Mouse (Mus musculus) v-Abl transformed pro-B cells (cell line): ENCODE data around the gene Prx.

Experiments
- in situ Hi-C, 2 experiments: fragments of 400-800 bp; cut with MboI; formaldehyde crosslinking; loops; one replicate each; pipeline ENCODE4 v1.15.1; 2025; ENCODE audit not compliant: unreplicated experiment in 2 of 2

The Prx gene

DNA sequence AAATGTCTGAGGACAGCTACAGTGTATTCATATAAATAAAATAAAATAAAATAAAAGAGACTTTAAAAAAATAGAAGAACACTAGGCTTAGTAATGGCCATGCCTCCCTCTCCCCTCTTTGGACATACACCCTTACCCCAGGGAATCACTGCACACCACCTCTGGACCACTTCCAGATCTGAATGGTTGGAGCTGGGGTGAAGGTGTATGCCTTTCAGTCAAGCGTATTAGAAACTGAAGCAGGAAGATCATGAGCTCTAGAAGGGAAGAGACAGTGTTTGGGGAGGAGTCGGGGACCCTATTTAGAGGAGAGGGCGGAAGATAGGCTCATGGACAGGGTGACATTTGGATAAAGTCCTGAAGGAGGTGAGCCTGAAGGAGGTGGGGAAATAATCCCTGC lies 18.6 kb upstream of the Prx start:
- in situ Hi-C loops, result no loop called here

DNA sequence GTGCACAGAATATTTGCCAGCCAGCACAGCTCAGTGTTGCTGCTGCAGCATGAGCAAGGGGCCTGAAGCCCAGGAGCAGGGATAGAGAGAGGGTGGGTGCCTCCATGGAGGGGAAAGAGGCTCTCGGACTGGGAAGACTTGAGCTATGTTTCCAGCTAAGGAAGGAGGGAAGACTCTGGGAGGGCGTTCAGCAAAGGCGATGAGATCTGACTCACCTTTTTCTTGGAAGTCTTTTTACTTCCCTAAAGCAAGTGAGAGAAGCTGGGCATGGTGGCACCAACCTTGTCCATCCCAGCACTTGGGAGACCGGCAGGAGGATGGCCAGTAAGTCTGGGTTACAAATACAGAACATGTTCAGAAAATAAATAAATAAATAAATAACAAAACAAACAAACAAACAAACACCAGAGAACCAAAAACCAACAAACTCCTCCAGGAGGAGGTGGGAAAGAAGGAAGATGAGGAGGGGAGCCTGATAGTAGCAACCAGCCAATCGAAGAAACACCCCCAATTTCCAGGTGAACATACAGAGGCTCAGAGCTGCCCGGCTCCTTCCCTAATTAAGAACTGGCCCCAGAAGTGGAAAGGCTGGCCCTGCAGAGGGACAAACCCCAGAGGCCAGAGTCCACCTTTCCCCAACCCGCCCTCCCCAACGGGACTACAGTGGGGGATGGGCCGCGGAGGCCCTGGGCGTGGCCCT lies 18.0 kb upstream of the Prx start:
- in situ Hi-C loops, result no loop called here

DNA sequence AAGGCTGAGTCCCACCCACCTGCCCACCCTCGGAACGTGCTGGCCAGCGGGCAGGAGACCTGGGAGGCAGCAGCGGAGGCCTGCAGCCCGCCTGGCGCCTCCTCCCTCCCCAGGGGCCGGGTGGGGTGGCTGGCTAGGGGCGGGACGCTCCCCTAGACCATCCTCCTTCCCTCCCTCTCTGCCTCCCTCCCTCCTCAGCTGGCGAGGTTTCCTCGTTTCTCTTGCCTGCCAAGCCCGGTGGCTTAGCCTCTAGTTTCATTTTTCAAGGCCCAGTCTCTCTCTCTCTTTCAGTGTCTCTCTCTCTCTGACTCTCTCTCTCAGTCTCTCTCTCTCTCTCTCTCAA lies 17.5 kb upstream of the Prx start:
- in situ Hi-C loops, result no loop called here

DNA sequence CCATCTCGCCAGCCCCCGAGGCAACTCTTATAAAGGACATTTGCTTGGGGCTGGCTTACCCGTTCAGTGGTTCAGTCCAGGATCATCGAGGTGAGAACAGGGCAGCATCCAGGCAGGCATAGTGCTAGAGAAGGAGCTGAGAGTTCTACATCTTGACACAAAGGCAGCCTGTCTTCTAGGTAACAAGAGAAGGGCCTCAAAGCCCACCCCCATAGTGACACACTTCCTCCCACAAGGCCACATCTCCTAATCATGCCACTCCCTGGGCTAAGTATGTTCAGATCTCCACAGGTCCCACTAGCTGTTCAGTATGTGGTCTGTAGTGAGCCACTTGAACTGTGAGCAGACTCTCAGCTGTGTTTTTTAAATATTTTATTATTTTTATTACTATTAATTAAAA lies 15.3 kb upstream of the Prx start:
- in situ Hi-C loops, result no loop called here

DNA sequence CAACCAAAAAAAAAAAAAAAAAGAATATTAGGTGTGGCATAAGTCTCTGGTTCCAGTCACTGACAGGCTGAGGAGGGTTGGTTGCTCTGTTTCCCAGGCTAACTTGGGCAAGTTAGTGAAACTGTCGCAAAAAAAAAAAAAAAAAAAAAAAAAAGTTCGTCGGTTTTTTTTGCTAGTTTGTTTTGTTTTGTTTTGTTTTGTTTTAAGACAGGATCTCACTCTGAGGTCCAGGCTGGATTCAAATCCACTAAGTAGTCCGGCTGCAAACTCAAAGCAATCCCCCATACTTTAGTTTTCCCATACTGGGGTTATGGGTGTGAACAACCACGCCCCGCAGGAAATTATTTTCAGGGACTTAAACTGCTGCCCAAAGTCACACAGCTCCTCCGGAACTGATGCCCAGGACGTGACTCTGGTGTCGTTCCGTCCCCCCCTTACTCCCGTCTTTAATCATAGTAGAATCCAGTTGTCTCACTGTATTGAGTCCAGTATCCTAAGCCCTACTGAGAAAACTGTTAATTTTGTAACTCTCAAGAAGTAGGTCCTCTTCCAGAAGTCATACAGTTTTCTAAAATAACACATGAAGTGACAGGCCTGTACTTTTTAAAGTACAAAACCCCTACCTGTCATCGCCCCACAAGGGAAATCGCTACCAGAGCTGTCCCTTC lies 12.9 kb upstream of the Prx start:
- in situ Hi-C loops, result loop anchor here (5.0 kb wide), 2 partner anchors 44 to 91 kb away; no protein-coding TSS in a partner anchor

DNA sequence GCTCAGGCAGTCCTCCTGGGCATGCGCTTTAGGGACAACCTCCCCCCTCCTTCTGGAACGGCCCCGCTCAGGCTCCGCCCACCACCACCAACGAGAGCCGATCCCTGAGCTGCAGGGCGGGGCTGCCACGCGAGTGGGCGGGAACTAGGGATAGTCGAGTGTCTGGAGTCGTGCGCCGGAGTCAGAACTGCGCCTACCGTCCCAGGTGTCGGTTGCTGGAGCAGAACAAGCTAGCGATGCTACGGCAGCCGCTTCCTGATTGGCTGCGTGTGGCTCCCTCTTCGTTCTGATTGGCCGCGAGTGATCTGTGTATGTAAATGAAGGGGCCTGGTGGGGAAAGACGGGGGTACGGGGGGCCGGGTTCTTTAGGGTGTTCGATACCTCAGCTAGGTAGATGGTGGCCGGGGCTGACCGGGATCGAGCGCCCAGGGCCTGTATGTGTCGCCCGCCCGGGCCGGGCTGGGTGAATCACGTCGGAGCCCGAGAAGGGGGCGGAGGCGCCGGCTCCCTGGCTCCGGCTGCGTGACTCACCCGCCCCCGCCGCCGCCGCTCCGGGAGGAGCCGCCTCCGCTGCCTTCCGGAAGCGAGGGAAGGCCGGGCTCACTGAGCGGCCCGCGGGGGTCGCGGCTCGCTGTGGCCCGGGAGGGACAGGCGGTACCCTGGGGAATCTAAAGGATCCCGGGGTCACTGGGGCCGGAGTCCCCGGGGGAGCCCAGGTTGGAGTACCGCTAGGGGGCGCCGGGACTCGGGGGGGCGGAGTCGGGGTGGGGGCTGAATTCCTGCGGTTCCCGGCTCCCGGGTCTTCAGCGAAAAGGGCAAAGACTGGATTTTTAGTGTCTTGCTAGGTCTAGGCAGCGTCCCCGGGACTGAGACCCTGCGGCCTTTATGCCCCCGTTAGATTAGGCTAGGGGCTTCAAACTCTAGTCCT lies 12.1 kb upstream of the Prx start, which contains the start of gene Sertad1:
TSS of gene Sertad1 (plus strand) at position 141 of the 928 bp plus-strand sequence.
- in situ Hi-C loops, result loop anchor here (5.0 kb wide), 2 partner anchors 45 to 90 kb away; no protein-coding TSS in a partner anchor

DNA sequence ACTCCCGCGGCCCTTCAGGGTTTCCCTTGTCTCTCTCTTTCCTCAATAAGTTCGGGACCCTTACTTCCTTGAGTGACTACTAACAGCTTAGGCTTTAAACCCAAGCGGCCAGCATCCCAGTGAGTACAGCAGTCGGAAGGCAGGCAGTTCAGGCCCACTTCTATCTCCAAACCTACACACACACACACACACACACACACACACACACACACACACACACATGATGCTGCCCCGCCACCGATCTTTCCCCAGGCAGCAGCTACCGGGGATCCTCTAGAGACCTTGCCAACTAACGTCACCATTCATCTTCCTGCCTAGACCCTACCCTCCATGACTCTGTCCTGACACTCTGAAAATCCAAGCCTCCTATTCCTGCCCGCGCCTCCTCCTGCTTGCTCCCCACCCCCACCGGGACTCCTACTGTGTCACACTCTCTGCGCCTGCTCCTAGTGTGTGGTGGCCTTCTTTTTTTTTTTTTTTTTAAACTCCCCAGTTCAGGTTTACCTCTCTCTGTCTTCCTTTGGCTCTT lies 11.3 kb upstream of the Prx start:
- in situ Hi-C loops, result loop anchor here (5.0 kb wide), 2 partner anchors 46 to 89 kb away; no protein-coding TSS in a partner anchor

DNA sequence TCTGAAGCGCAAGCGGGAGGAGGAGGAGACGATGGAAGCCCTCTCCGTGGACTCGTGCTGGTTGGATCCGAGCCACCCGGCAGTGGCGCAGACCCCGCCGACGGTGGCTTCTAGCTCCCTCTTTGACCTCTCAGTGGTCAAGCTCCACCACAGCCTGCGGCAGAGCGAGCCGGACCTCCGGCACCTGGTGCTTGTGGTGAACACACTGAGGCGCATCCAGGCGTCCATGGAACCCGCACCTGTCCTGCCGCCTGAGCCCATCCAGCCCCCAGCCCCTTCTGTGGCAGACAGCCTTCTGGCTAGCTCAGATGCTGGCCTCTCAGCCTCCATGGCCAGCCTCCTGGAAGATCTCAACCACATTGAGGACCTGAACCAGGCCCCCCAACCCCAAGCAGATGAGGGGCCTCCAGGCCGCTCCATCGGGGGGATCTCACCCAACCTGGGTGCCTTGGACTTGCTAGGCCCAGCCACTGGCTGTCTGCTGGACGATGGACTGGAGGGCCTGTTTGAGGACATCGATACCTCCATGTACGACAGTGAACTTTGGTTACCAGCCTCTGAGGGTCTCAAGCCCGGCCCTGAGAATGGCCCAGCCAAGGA lies 9.8 kb upstream of the Prx start:
- in situ Hi-C loops, result loop anchor here (5.0 kb wide), 2 partner anchors 47 to 88 kb away; no protein-coding TSS in a partner anchor

DNA sequence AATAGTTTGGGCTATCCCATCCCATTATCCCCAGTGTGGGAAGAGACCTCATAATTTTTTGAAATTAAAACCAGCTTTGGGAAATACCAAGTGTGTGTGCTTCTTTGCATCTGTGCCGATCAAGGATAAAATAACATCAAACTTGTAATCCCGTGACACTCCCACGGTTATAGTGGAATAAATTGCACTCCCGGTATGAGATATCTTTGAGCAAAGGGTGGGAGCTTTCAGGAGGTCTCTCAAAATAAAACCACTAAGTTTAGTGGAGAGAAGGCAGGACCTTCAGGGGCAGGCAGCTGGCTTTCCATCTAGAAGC lies 8.9 kb upstream of the Prx start:
- in situ Hi-C loops, result loop anchor here in 1 of 2 experiments (10.0 kb wide), 1 partner anchor 155 kb away; the partner anchor contains the start of gene Ltbp4

DNA sequence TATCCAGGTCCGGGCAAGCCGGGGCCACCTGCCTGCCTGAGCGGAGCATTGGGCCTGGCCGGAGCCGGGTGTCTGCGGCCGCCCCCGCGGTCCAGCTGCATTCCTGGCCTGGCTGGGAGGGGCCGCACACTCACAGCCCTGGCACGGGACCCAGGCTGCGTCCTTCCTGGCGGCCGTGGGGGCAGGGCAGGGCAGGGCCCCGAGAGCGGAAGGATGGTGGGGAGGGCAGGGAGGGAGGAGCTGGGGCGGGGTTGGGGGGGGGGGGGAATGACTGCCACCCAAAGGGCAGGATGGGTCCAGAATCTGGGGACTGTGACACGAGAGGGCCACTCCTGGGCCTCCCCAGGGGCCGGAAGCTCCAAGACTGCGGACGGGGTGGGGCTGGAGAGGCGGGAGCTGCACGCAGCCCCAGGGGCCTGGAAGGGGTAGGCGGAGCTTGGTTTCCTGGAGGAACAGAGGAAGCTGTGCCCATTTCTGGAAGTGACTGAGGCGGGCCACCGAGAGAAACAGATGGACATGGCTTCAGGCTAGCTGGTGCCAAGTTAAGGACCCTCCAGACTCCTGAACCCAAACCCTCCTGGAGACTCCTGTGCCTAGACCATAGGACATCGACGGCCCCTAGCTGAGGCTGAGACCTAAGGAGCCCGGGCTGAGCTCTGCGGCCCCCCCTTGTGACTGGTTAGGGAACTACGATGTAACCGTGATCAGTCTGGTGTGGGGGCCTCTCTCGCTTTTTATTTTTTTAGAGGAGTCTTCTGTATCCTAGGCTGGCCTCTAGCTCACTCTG lies 8.4 kb upstream of the Prx start:
- in situ Hi-C loops, result loop anchor here in 1 of 2 experiments (10.0 kb wide), 1 partner anchor 156 kb away; the partner anchor contains the start of gene Ltbp4

DNA sequence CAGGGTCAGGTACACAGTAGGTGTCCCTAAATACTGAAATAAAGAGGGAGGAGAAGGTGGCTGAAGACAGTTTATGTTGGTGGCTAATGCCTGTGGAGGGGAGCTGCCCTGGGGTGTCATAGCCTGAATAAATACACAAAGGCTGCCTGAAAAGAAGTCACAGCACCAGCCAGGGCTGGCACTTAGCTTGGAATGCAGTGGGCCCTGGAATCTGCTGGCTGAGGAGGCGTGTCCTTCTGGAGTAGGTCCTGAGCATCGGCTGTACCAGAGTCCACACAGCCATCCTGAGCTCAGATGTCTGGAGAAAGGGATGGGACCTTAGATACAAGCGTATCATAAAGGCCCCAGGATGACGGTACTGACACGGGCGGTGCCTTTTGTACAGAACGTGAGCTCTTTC lies 7.3 kb upstream of the Prx start:
- in situ Hi-C loops, result loop anchor here in 1 of 2 experiments (10.0 kb wide), 1 partner anchor 157 kb away; the partner anchor contains the start of gene Ltbp4

DNA sequence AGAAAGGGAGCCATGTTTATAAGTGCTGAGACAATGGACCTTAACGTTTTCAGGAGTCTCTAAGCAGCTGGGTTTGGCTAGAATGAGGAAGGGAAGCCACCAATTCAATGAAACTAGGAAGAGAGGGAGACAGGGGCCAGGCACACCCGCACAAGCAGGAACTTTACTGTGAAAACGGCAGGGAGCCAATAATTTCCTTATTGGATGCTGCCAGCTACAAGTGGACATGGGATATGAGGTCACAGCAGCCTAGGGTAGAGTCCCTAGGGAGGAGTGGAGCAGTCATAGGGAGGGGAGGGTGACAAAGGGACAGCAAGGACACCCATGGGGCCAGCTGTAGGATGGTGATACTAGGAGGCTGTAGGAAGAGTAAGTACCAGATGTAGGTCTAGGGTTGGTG lies 6.1 kb upstream of the Prx start:
- in situ Hi-C loops, result loop anchor here in 1 of 2 experiments (10.0 kb wide), 1 partner anchor 158 kb away; the partner anchor contains the start of gene Ltbp4

DNA sequence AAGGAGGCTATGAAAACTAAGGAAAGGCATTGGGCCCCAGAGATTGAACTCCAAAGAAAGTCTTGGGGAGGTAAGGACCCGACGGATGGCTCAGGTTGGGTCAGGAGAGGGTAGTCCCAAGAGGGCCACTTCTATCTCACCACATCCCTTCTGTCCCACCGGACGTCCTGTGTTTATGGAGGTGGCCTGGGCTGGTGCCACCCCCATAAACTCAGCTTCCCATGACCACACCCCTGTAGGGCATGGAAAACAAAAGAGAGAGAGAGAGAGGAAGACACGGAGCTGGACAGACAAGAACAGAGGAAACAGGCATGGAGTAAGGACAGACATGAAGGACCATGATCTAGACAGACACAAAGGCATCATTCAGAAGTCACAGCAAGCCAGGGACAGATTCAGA lies 5.7 kb upstream of the Prx start:
- in situ Hi-C loops, result loop anchor here in 1 of 2 experiments (10.0 kb wide), 1 partner anchor 159 kb away; the partner anchor contains the start of gene Ltbp4

DNA sequence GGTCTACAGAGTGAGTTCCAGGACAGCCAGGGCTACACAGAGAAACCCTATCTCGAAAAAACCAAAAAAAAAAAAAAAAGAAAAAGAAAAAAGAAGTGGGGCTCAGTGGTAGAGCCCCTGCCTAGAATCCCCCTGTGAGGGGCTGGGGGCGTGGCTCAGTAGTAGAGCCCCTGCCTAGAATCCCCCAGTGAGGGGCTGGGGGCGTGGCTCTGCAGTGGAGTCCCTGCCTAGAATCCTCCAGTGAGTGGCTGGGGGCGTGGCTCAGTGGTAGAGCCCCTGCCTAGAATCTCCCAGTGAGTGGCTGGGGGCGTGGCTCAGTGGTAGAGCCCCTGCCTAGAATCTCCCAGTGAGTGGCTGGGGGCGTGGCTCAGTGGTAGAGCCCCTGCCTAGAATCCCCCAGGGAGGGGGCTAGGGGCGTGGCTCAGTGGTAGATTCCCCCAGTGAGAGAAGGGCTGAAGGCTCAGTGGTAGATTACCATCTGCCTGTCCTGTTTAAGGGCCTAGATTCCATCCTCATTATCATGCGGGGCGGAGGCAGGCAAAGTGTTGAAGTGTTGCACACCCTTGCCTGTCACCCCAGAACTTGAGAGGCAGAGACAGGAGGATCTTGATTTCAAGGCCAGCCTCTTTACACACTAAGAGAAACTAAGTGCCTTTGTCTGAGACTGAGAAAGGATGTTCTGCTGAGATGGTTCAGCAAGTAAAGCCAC lies 4.3 kb upstream of the Prx start:
- in situ Hi-C loops, result loop anchor here in 1 of 2 experiments (10.0 kb wide), 1 partner anchor 160 kb away; the partner anchor contains the start of gene Ltbp4

DNA sequence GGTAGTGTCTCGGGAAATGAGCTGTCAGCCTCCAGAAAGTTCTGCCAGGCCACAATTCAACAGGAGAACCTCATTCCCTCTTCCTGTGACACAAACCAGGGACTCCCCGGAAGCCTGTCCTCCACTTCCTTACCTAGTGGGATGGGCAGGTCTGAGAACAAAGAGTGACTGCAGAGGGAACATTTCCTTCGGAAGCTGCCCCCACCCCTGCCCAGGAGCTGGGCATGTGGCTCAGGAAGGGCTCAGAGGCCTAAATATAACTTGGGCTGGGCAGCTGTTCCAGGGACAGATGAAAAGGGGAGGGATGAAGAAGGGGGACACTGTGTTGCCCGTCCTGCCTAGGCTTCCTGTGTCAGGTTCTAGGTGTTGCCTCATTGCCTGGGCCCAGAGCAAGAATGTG lies 2.5 kb downstream of the Prx start:
- in situ Hi-C loops, result loop anchor here in 1 of 2 experiments (10.0 kb wide), 2 partner anchors 167 to 173 kb away; partner anchors contain the start of genes Ltbp4 and Map3k10

DNA sequence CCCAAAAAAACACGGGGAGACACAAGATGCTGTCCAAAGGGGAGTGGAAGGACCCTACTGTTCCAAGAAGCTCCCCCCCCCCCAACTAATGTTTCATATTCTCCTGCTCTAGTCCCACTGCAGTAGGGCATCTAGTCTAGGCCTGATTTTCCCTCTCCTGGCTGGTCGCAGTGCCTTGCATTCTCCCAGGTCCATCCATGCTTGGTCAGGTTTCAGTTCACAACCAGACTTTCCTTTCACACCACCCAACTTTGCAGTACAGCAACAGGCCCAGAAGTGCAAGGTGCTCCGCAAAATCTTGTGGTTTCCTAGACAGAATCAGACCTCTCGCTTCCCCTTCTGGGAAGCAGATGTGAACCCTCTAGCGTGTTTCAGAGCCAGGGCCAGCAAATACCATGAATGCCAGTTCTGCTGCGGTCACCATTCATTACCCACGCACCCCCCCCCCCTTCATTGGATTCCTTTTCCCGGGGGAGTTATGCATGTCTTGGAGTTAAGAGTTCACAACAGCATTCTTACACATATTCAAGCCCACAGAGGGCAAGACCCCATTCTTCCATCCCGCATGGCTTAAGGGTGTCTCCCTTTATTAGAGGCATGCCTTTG lies 7.7 kb downstream of the Prx start:
- in situ Hi-C loops, result loop anchor here in 1 of 2 experiments (5.0 to 10.0 kb wide), 4 partner anchors 70 to 172 kb away; partner anchors contain the start of genes Akt2, Ltbp4 and Map3k10

DNA sequence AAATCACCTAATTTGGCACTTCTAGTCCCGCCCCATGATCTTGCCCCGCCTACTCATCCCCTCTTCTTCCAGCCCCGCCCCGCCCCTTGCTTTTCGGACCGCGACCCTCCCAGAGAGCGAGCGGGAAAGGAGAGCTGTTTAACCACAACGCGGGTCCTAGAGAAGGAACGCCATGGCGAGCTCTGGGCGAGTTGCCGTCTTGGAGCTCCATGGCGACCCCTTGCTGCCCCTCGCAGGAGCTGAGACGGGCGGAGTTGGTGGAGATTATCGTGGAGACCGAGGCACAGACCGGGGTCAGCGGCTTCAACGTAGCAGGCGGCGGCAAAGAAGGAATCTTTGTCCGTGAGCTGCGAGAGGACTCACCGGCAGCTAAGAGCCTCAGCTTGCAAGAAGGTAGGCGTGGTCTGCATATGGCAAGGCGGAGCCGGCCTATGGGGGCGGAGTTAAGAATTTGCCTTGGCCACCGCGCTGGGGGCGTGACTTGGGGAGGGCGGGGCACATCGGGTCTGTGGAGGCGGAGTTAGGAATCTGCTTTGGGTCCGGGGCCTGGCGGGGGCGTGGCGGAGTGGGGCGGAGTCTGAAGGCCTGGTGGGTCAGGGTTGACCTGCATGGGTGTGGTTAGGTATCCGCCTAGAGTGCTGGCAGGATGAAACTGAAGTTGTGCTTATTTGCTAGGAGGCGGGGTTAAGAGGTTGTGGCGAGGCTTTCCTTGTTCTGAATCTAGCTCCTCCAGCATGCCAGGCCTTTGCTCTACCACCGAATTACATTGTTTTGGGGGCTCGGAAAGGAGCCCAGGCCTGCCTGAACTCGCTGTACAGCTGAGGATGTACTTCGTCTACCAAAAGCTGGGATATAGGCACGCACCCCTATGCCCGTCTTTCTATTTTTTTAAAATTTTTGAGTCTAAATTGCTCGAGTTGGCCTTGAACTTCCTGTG lies 8.9 kb downstream of the Prx start:
- in situ Hi-C loops, result loop anchor here in 1 of 2 experiments (5.0 to 10.0 kb wide), 4 partner anchors 71 to 173 kb away; partner anchors contain the start of genes Akt2, Ltbp4 and Map3k10
